Mouse (Mus musculus): ENCODE measurements around the gene Carmil2.

Carmil2 gene

GRCm38 (mm10) chr8:105685796-105686308 is at the start of gene Carmil2:
Gene Carmil2 (plus strand): TSS chr8:105686274.
- peak; percentile 80 for DNase-seq (ENCODE audit: low spot score)

DNA sequence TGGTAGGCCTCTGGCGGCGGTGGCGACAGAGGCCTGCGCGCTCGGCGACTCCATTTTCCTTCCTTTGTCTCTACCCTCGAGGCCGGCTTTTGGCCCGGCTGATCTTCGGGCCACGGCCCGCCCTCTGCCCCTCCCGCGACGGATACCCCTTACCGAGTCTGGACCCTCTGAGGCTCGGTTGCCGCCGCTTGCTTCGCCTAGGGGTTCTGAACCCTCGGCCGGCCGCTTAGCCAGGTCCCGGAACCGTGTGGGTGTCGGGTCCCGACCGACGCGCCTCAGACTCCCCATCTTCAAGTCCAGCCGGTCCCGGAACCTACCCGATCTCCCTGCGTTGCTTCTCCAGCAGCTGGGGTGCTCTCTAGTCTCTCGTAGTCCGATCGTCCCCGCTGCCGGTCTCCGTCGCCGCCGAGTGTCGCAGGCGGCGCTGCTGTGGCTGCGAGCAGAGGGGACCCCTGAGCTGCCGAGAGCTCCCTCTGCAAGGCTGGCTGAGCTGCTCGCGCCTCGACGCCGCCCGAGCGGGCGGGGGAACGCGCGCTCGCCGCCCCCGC is 49.0 kb upstream of the Carmil2 start, which contains the start of gene Agrp:
Gene Agrp (minus strand): TSS at position 431 of the 548 bp plus-strand sequence.
- peak; percentile 75 for DNase-seq (ENCODE audit: low spot score)

DNA sequence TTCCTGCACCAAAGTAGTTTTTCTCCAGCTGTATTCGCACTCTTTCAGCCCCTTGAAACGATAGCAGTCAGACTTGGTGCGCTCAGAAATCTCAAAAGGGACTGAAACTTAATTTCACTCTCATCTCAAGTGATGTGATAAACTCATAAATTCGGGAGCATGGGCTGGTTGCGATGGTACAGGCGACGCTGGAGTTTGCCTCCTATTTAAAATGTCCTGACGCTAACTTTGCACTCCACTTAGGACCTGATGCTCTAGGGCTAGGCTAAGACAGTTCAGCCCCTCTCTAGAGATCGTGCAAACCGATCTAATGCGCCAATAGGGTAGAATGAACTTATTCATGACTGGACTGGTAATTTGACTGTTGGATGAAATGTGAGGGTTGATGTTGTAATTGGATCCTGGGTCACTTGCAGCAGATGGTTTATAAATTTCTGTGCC is 48.5 kb upstream of the Carmil2 start:
- no peak for DNase-seq (ENCODE audit: low spot score)

DNA sequence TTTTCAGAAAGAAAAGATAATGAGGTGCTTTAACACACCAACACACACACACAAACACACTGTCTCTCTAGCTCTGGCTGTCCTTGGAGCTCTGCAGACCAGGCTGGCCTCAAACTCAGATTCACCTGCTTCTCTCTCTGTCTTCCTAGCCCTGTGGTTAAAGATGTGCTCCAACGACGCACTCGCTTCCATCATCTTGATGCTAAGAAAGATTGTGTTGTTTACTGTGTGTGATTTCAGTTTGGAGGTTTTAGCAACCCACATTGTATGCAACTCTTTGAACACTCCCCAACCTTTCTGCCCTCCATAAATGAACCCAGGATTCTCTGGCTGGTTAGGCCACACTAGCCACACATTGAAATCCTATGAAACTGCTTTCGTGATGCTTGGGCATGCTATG is 47.6 kb upstream of the Carmil2 start:
- DNase-seq (ENCODE audit: low spot score) = no peak

GRCm38 (mm10) chr8:105639835-105640234 is 46.2 kb upstream of the Carmil2 start:
- no peak for DNase-seq (ENCODE audit: low spot score)

DNA sequence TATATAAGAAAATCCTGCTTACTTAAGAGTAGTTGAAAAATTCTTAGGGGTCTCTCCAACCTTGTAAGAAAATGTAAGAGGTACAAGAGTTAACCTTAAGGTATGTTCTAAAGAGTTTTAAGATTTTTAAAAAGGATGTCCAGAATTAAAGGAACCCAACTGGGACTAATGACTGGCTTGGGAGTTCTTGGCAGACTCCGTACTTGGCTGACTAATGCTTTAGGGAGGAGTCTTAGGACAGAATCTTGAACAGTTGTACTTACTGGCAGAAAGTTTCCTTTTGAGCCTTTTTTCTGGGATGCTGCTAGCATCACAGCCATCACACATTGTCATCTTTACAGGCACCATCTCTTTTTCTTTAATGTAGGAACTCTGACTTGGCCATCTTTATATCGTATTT is 45.6 kb upstream of the Carmil2 start:
- no peak for DNase-seq (ENCODE audit: low spot score)

DNA sequence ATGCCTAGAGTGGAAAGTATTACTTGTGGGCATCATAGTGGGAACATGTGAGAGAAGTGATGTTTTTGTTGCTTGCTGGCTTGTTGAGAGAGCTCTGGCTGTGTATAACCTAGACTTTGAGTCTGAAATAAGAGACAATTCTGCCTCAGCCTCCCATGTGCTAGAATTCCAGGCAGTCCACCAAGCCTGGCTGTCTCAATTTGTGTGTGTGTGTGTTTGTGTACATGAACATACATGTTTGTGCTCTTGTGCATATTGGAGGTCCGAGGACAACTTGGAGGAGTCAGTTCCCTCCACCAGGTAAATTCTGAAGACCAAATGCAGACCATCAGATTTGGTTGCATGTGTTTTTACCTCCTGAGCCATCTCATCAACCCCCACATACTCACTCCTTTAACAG is 40.9 kb upstream of the Carmil2 start:
- no peak for DNase-seq (ENCODE audit: low spot score)

- no peak for DNase-seq (ENCODE audit: low spot score)
These were observed 37.1 kb upstream of the Carmil2 start for GRCm38 (mm10) chr8:105648929-105649328.

DNA sequence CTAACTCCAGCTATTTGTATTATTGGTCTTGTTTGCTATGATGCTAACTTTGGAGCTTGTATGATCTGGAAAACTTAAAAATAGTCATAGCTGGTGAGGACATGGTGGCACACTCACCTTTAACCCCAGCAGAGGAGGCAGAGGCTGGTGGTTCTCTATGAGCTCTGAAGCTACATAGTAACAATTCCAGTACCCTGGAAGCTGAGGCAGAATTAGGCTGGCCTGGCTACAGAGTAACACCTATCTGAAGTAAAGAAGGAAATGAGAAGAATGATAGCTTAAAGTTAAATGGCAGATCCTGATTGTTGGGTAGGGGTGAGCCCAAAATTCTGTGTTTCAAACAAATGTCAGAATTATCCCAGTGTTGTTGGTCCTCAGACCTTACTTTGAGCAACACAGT is 28.4 kb upstream of the Carmil2 start:
- DNase-seq (ENCODE audit: low spot score) = no peak

DNA sequence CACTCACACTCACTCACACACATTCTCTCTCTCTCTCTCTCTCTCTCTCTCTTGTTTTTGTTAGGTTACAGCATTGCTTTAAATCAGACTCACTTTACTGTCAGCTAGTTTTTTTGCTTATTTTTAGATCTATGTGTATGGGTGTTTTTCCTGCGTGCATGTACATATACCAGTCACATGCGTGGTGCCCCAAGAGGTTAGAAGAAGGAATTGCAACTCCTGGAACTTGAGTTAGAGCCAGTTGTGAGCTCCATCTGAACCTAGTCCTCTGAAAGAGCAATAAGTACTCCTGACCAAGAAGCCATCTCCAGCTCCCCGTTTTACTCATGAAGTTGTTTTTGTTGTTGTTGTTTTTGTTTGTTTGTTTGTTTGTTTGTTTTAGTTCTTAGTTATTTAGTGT is 24.9 kb upstream of the Carmil2 start:
- no peak for DNase-seq (ENCODE audit: low spot score)

GRCm38 (mm10) chr8:105677891-105678290 is 8.2 kb upstream of the Carmil2 start:
- DNase-seq (ENCODE audit: low spot score) = no peak

GRCm38 (mm10) chr8:105685325-105685724 is 749 bp upstream of the Carmil2 start:
- no peak for DNase-seq (ENCODE audit: low spot score)

DNA sequence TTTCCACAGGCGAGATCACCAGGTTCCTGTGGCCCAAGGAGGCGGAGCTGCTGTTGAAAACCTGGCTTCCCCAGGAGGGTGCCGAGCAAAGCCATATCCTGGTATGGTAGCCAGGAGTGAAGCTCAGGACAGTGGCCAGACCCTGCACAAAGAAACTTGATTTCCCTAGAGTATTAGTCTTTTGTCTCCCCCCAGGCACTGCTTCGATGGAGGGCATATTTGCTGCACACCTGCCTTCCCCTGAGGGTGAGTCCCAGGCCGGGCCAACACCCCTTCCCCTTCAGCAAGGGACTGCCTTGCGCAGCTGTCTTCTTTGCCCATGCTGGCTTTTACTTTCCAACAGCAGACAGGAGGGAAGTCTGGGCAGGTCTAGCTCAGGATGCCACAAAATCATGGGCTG is 477 bp downstream of the Carmil2 start:
- no peak for DNase-seq (ENCODE audit: low spot score)

- DNase-seq (ENCODE audit: low spot score) = no peak
These were observed 1.4 kb downstream of the Carmil2 start for GRCm38 (mm10) chr8:105687512-105687911.

GRCm38 (mm10) chr8:105688242-105688752 is 2.2 kb downstream of the Carmil2 start:
- no peak for DNase-seq (ENCODE audit: low spot score)

DNA sequence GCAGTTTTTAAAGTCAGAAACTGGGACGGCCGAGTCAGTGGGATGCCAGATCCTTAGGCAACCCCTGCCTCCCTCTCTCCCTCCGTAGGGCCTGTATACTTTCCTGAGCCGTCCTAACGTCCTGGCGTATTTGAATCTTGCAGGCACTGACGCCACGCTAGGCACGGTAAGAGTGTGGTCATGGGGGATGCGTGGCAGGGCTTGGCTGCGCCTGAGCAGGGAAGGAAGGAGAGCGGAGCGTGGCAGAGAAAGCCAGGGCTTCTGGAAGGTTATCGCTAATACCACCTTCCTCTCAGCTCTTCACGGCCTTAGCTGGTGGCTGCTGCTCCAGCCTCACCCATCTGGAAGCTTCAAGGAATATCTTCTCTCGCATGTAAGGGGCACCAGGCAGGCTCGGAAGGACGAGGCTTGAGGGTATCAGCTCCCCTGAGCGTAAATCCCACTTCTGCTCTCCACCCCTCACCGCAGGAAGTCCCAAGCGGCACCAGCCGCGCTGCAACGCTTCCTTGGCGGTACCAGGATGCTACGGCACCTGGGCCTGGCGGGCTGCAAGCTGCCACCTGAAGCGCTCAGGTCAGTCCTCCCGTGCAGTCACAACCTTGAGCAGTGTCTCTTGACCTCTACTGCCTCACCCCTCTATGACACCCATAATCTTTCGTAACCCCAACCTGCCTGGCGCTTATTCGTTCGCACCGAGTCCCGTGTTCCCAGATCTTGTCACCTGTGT is 3.3 kb downstream of the Carmil2 start:
- DNase-seq (ENCODE audit: low spot score) = no peak

DNA sequence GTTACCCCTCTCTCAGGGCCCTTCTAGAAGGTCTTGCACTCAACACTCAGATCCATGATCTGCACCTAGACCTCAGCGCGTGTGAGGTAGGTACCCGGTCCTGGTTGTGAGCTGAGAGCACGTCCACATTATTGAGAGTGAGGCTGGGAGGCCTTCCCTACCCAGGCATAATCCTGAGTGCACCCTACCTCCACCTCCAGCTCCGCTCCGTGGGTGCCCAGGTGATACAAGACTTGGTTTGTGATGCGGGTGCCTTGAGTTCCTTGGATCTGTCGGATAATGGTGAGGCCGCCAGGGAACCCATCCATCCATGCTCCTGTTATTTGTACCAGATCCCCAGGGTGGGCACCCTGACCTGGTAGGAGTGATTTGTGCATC is 3.9 kb downstream of the Carmil2 start:
- DNase-seq (ENCODE audit: low spot score) = no peak

DNA sequence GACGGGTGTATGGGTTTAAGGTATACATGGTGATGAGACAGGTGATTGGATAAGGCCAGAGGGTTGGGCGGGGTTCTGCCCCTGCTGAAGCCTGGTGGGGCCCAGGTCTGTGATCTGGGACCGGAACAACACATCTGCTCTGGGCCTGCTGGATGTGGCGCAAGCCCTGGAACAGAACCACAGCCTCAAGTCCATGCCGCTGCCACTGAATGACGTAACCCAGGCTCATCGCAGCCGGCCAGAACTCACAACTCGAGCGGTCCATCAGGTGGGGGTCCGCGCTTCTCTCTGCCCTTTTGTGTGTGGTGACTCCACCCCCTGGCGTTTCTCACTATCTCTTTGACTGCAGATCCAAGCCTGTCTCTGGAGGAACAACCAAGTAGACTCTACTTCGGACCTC is 4.9 kb downstream of the Carmil2 start:
- no peak for DNase-seq (ENCODE audit: low spot score)

GRCm38 (mm10) chr8:105692449-105693182 is 6.5 kb downstream of the Carmil2 start:
- no peak for DNase-seq (ENCODE audit: low spot score)

DNA sequence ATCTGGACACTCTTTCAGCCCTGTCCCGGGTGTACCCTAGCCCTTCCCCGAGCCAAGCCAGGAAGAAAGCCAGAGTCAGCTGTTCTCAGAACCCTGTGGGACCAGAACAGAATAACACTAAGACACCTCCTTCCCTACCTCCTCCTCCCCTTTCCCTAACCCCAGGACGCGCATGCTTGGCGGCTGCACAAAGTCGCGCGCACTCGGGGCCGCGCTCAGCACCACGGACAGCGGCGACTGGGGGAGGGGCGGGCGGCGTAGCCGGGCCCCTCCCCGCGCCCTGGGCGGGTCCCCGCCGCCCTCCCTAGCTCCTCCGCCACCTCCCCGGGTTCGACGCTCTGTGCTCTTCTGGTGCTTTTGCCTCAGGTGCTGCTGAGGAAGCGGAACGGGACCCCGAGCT is 7.6 kb downstream of the Carmil2 start:
- peak; percentile 88 for DNase-seq (ENCODE audit: low spot score)

GRCm38 (mm10) chr8:105694051-105694799 is 8.2 kb downstream of the Carmil2 start:
- DNase-seq (ENCODE audit: low spot score) = peak; percentile 66

All from testis, postnatal 10 days (tissue).